Mouse (Mus musculus) limb, embryonic 14.5 days (tissue): Measurements from ENCODE around the gene Slc25a36. TPM values are rescaled to one million over a fixed set of nuclear protein-coding genes. Genes with fewer than 3 reads are reported as not detected.

Experiments
- ATAC-seq: fragments of 200-750 bp; cut with Nextera tagmentation; 2 replicates; pipeline ENCODE4 v1.8.0; 2017; ENCODE audit warnings: low read depth, moderate number of reproducible peaks, moderate TSS enrichment; ENCODE audit not compliant: low FRiP score
- DNase-seq: peaks from one replicate; pipeline ENCODE4 v3.0.0-alpha.2; 2015; ENCODE audit warnings: low spot score
- H3K27ac ChIP-seq: fragments of 300-500 bp; sonication (generic); replicated peaks from 2 replicates; pipeline ENCODE4 v1.5.1; 2014; ENCODE audit warnings: low read depth, mild to moderate bottlenecking, low read length, moderate library complexity, mixed read lengths
- H3K27me3 ChIP-seq: fragments of 300-500 bp; sonication (generic); 2 replicates; pipeline ENCODE4 v1.6.1; 2014; ENCODE audit warnings: low read length, mixed read lengths; ENCODE audit not compliant: control insufficient read depth, insufficient read depth
- H3K36me3 ChIP-seq: fragments of 300-500 bp; sonication (generic); 2 replicates; pipeline ENCODE4 v1.6.1; 2014; ENCODE audit warnings: mild to moderate bottlenecking, low read length, moderate library complexity, mixed read lengths; ENCODE audit not compliant: control insufficient read depth, insufficient read depth
- H3K4me1 ChIP-seq: fragments of 300-500 bp; sonication (generic); 2 replicates; pipeline ENCODE4 v1.6.1; 2014; ENCODE audit warnings: antibody characterized with exemption, low read length, mixed read lengths; ENCODE audit not compliant: control insufficient read depth, insufficient read depth
- H3K4me2 ChIP-seq: fragments of 300-500 bp; sonication (generic); replicated peaks from 2 replicates; pipeline ENCODE4 v1.6.1; 2014; ENCODE audit warnings: low read depth, mild to moderate bottlenecking, low read length, moderate library complexity; ENCODE audit not compliant: severe bottlenecking
- H3K4me3 ChIP-seq: fragments of 300-500 bp; sonication (generic); replicated peaks from 2 replicates; pipeline ENCODE4 v1.5.1; 2014; ENCODE audit warnings: low read length
- H3K9ac ChIP-seq: fragments of 300-500 bp; sonication (generic); 2 replicates; pipeline ENCODE4 v1.6.1; 2014; ENCODE audit warnings: mild to moderate bottlenecking, low read depth, low read length, moderate library complexity; ENCODE audit not compliant: severe bottlenecking
- H3K9me3 ChIP-seq: fragments of 300-500 bp; sonication (generic); 2 replicates; pipeline ENCODE4 v1.6.1; 2016; ENCODE audit warnings: low read length; ENCODE audit not compliant: control insufficient read depth
- POLR2A ChIP-seq: fragments of 200-500 bp; IDR thresholded peaks from 2 replicates; pipeline ENCODE4 v1.8.0; 2012; ENCODE audit warnings: inconsistent platforms, mild to moderate bottlenecking, moderate library complexity, borderline replicate concordance; ENCODE audit not compliant: insufficient read depth, insufficient read length; ENCODE audit errors: extremely low read depth
- WGBS: fragments of 180-500 bp; shearing (Covaris S2); extraction: QIAGEN DNeasy Blood & Tissue Kit; methylation state at CpG from one replicate; pipeline ENCODE4 v1.1.7; 2014; 5-methylcytosine and 5-hydroxymethylcytosine counted together
- polyA plus RNA-seq, 2 experiments: library from polyadenylated mRNA; depleted of rRNA in 1 of 2; stranded (reverse) in 1 of 2; unstranded in 1 of 2; fragments of >200 nt; fragmentation: Nextera tagmentation in 1 of 2; extraction: Ambion mirVana in 1 of 2; gene quantifications; 2 replicates each; pipeline versions ENCODE4 v1.2.1 to v1.2.3; 2012 to 2014

The Slc25a36 gene
- polyA plus RNA-seq, 2 experiments = 89.4 to 127 TPM

DNA sequence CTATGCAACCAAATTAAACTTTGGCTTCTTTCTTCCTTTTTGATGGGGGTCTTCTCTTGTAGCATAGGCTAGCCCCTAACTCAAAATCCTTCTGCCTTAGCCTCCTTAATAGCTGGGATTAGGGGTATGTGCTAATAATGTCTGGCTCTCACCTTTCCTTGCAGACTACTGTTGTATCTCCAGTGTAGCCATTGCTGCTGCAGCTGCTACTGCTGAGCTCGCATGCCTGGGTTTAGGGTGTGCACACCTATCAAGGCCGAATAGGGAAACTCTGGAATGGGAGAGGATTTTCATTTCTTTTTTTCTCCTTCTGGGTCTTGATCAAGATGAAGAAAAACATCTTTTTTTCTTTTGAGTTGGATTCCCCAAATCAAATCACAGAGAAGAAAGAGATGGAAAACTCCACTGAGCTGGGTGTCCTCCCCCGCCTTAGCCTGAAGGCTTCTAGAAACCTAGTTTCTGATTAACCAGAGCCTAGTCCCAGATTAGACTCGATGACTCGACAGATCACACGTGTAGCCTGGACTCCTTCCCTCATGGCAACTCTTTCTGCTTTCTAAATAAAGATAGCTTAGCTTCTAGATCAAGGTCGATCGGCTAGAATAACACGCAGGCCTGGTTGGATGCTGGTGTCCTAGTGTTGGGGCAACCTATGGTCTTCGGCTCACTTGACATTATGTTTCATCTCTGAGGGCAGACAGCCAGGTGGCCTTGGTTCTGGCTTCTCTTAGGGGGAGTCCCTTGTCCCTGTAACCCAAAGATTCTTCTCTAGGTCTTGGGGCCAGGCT lies 29.4 kb upstream of the Slc25a36 start:
- Histone ChIP-seq H3K27me3 (no peaks in the 10 kb centered on the region), H3K27ac (no peak overlapping the region), H3K9me3 (no peaks in the 10 kb centered on the region), H3K4me3 (no peak overlapping the region), H3K4me2 (no peak overlapping the region), H3K9ac (no peak overlapping the region), H3K36me3 (no peaks in the 10 kb centered on the region), H3K4me1 (no peaks in the 10 kb centered on the region)
- DNase-seq = no peak
- no peak for TF ChIP-seq POLR2A
- no peak for ATAC-seq
- WGBS = 88% methylated on average over 10 of the region's 10 CpGs

GRCm38 (mm10) chr9:97137678-97138077 lies 26.7 kb upstream of the Slc25a36 start:
- Histone ChIP-seq H3K4me3 (no peak overlapping the region), H3K9ac (no peak overlapping the region), H3K27ac (no peak overlapping the region), H3K4me2 (no peak overlapping the region), H3K36me3 (no peaks in the 10 kb centered on the region), H3K9me3 (no peaks in the 10 kb centered on the region), H3K27me3 (no peaks in the 10 kb centered on the region), H3K4me1 (no peaks in the 10 kb centered on the region)
- no peak for TF ChIP-seq POLR2A
- no peak for ATAC-seq
- DNase-seq = no peak
- 87% methylated on average over 4 of the region's 4 CpGs for WGBS

DNA sequence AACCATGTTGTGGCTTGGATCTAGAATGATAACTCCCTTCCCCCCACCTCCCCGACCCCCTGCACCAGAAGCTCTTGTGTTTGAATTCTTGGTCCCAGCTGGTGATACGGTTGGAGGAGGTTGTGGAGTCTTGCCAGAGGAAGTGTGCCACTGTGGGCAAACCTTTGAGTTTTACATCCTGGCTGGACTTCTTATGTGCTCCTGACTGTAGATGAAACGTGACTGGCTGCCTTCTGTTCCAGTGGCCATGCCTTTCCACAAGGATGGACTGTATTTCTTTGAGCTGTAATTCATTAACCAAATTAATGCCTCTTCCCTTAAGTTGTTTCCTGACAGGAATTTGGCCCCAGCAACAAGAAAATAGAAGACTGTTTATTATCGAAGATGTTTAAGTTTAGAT lies 26.2 kb upstream of the Slc25a36 start:
- no peak for DNase-seq

DNA sequence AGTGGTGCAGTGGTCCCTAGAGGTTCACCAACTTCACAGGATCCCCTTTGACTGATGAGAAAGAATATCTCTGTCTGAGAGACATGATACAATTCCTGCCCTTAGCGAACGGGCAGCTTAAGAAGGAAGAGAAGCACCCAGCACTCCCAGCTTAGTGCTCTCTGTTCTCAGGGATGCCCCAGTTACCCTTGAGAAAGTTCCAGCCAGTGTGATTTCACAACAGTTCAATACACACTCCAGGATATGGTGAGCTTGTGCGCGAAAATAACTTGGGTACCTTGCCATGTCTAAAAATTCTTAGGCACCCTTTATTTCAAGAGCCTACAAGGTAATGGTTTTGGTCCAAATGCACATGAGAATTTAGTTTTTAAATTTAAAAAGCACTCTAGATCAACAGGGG lies 24.9 kb upstream of the Slc25a36 start:
- H3K27me3 ChIP-seq = no peaks in the 10 kb centered on the region
- H3K9ac ChIP-seq = no peak overlapping the region
- H3K9me3 ChIP-seq = no peaks in the 10 kb centered on the region
- no peaks in the 10 kb centered on the region for H3K36me3 ChIP-seq
- H3K27ac ChIP-seq = no peak overlapping the region
- H3K4me2 ChIP-seq = no peak overlapping the region
- ATAC-seq (no peak), DNase-seq (no peak)
- WGBS = 83% methylated on average over 4 of the region's 4 CpGs
- TF ChIP-seq POLR2A = no peak
- H3K4me3 ChIP-seq = no peak overlapping the region
- H3K4me1 ChIP-seq = no peaks in the 10 kb centered on the region

More for the DNA sequence above, 26.2 kb upstream of the Slc25a36 start:
- H3K4me2 ChIP-seq = no peak overlapping the region
- H3K36me3 ChIP-seq = no peaks in the 10 kb centered on the region
- H3K27ac ChIP-seq = no peak overlapping the region
- H3K9me3 ChIP-seq = no peaks in the 10 kb centered on the region
- no peak overlapping the region for H3K4me3 ChIP-seq
- 85% methylated on average over 4 of the region's 4 CpGs for WGBS
- TF ChIP-seq POLR2A = no peak
- no peak overlapping the region for H3K9ac ChIP-seq
- H3K27me3 ChIP-seq = no peaks in the 10 kb centered on the region
- no peak for ATAC-seq
- H3K4me1 ChIP-seq = no peaks in the 10 kb centered on the region

DNA sequence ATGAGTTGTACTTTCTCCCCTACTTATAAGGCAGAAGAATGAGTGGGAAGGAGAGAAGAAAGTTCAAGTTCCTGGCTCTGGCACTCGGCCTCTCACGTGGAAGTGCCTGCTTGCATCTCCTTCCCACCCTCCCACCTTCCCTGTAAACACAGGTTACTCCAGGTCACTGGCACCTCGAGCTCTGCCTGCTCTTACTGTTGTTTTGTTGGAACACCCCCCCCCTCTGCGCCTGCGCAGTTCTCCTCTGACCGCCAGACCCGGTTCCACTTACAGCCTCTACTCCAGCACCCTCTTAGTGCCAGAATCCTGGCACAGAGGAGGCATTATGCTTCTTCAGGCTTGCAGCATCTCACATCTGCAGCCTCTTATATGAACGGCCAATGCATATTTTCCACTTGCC lies 22.2 kb upstream of the Slc25a36 start:
- TF ChIP-seq POLR2A = no peak
- 38% methylated on average over 8 of the region's 8 CpGs for WGBS
- Histone ChIP-seq H3K9me3 (no peaks in the 10 kb centered on the region), H3K9ac (no peak overlapping the region), H3K27me3 (no peaks in the 10 kb centered on the region), H3K4me1 (no peaks in the 10 kb centered on the region), H3K27ac (no peak overlapping the region), H3K4me3 (no peak overlapping the region), H3K36me3 (no peaks in the 10 kb centered on the region), H3K4me2 (no peak overlapping the region)
- ATAC-seq = 0 out of 2 replicates have a peak, but pooled peaks have one; percentile 30
- DNase-seq = no peak
